Mouse (Mus musculus) CD4-positive, CD25-positive, alpha-beta regulatory T cell, adult 2 months (primary cell): ENCODE data around the gene Grik5.
A peak's percentile ranks its signal among the peaks of the same experiment; 100 is the strongest.

Experiments used
- DNase-seq: peaks from one replicate; pipeline ENCODE4 v3.0.0-alpha.2; 2012; ENCODE audit warnings: low read depth, low spot score

Grik5 gene

DNA sequence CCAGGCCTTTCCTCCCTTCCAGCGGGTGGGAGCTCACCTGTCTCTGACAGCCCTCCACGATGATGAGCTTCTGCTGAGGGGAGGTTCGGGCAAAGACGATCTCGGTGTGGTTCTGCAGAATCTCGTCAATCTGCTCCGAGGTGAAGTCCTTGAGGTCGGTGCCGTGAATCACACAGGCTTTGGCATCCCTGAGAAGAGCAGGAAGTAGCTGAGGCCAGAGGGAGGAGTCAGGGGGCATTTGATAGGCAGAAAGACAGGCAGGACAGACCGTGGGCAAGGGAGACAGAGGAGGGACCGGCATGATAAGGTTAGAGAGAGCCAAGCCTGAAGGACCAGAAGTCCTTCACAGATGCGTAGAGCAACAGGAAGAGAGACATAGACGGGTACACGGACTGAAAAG lies 84.2 kb downstream of the Grik5 start:
- DNase-seq = no peak

DNA sequence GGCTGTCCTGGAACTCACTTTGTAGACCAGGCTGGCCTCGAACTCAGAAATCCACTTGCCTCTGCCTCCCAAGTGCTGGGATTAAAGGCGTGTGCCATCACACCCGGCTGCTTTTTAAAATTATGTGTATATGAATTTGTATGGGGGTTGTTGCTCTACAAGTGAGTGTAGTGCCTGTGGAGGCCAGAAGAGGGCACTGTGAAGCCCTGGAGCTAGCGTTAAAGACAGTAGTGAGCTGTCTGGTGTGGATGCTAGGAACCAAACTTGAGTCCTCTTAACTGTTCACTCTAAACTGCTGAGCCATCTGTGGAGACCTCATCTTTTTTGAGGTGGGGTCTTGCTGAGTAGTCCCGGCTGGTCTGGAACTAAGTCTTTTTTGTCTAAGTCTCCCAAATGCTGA lies 86.3 kb downstream of the Grik5 start:
- DNase-seq = no peak

DNA sequence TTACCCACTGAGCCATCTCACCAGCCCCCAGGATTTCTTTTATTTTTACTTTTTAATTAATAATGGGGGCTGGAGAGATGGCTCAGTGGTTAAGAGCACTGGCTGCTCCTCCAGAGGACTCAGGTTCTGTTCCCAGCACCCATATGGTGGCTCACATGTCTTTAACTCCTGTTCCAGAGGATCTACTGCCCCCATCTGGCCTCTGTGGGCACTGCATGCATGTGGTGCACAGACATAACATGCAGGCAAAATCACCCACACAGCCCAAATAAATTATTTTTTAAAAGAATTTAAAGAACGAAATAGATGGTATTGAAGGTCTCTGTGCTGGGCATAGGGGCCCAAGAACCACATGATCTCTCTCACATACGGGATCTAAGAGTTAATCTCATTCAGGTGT lies 87.8 kb downstream of the Grik5 start:
- DNase-seq = no peak

DNA sequence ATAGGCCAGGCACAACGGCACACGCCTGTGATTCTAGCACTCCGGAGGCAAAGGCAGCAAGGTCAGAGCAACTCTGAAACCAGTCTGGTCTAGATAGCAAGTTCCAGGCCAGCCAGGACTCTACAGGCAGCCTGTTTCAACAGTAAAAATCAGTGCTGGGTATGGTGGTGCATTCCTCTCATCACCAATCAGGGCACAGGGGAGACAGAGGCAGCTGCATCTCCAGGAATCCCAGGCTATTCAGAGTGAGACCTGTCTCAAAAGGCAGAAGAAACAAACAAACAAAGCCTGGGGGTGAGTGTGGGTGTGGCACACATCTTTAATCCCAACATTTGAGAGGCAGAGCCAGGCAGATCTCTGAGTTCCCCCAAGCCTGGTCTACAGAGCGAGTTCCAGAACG lies 88.8 kb downstream of the Grik5 start:
- DNase-seq = no peak

DNA sequence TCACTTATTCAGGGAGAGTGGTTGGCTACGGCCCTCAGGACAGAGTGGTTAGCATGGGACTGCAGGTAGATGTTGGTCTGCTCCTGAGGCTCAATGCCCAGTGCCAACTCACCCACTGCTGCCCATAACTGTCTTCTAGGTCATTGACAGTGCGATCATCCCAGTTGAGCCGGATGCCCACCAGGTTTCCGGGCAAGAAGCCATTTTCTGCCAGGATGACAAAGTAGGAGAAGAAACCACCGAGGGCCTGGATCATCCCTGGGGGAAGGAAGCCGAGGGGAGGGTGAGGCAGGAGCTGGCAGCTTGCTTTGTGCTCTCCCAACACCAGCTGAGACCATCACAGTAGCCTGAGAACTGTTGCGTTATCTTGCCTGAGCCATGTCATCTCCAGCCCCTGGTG lies 91.7 kb downstream of the Grik5 start:
- no peak for DNase-seq

DNA sequence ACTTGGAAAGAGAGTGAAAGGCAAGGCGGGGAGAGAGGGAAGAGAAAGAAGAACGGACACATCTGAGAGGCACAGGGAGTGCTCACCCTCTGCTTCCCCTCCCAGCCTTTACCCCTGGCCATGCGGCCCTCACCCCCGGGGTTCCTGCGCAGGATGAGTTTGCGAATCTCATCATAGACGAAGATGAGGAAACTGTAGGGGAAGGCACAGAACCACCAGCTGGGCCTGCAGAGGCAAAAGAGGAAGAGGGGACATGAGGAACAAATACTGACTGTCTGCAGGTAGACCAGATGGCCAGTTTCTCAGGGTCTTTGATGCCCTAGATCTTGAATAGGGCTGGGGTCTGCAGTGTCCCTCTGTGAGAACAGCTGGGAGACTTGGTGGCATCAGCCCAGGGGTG lies 93.4 kb downstream of the Grik5 start:
- no peak for DNase-seq

DNA sequence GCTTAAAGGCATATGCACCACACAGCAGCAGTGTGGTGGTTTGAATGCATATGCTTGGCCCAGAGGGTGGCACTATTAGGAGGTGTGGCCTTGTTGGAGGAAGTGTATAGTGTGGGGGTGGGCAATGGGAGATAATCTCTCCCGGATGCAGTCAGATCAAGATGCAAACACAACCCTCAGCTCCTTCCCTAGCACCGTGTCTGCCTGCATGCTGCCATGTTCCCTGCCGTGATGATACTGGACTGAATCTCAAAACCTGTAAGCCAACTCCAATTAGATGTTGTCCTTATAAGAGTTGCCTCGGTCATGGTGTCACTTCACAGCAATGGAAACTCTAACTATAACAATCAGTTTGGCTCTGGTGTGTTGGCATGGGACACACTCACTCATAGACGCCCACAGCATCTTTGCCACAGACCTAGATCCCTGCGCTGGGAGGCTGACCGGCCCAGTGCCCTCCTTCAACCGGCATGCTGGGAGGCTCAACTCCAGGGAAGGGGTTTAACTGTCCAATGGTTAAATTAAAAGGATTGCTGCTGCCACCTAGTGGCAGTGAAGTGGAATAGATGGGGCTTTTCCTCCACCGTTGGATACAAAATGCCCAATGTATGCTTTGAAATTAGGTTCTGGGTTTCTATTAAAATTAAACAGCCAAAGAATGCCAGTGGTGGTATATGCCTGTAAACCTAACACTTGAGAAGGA lies 97.1 kb downstream of the Grik5 start:
- peak; percentile 77 for DNase-seq

DNA sequence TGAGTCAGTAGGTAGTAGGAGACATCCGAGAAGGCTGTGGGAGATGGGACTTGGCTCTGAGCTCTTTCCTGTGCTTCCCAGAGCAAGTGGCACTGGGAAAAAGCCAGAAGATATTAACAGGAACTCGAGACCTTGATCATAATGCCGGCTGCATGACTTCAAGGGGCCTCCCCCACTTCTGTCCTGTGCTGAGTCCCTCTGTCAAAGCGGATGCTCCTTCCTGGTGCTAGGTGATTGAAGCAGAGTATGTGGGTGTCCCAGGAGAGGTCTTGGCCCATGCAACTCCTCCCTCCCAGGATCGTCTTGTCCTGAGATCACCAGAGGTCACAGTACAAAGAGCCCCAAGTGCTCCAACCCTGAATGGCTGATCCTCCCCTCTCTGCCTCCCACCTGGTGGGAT lies 98.2 kb downstream of the Grik5 start:
- no peak for DNase-seq

DNA sequence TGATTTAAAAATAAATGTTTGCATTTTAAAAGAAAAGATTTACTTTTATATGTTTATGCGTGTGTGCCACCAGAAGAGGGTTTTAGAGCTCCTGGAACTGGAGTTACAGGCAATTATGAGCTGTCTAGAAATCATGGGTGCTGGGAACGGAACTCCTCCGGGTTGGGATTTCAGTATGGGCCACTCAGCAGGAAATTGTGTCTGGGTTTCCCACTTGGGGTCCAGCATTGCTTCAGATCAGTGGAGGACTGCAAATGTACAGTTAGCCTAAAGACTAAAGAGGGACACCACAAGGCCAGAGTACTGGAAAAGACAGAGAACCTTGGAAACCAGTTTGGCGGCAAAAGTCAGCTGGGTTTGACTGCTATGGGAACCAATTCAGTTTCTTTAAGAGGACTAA lies 98.9 kb downstream of the Grik5 start:
- DNase-seq = no peak

DNA sequence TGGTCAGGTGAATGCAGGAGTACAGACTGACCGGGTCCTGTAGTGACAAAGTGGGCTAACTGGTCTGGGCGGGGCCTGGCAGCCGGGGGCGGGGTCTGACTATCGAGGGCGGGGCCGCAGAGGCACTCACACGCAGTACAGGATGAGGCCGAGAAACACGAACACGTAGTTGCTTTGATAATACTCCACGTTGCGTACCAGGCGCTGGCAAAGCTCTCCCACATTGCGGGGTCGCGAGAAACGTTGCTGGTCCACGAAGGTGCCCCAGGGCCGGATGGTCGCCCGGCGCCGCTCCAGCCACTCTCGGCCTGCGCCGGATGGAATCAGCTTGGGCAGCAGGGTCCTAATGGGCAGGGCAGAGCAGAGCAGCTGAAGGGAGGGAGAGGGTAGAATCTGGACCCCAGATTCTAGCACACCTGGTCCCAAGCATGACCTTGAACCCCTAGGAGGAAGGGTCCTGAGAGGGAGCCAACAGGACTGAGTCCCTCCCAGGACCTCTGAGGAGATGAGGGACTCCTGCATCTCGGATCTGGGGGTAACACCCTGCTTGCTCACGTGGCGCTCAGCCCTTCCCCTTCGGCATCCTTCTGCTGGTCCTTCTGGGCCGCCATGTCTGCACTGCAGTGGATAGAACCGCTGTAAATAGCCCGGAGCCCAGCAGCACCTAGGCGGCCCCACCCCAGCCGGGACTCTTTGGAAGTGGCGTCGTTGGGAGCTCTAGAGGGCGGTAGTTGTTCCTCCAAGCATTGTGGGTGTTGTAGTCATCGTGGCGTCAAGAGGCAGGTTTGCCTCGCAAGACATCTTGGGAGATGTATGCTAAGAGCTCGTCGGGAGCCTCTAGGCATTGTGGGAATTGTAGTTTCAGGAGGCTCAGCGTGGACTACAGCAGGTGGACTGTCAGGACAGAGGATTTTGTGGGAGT lies 99.9 kb downstream of the Grik5 start, which contains the start of gene Rabac1:
Rabac1 (minus strand) TSS at position 783 of the 922 bp plus-strand sequence.
- DNase-seq = peak; percentile 95

DNA sequence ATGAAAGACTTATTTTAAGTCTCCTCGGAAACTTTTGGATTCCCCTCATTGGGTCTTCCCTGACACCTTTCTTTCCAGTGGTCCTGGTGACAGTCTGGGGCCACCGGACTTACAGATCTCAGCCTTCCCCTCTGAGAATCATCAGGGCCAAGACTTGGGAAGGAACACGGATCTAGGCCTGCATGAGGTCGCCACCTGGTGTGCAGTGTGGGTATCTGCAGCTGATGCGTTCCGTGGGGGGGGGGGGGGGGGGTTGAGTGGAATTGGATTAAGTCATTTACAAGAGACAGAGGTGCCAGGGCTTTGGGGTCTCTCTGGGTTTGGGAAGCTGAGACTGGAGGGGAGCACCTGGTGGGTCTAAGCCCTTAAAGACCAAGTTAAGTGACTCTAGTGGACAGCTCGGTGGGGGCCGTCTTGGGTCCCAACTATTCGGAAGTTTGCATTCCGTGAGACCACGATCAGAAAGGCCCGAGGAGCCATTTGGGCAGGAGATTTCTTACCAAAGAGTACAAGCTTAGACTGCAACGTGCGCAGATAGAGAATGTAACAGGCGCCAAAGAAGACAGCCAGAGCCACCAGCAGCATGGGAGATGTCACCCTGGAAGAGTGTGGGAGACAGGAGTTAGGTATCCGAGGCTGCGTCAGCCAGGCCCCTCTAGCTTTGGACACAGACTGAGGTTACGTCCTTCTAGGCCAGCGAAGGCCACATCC lies 100.7 kb downstream of the Grik5 start:
- DNase-seq = peak; percentile 78

DNA sequence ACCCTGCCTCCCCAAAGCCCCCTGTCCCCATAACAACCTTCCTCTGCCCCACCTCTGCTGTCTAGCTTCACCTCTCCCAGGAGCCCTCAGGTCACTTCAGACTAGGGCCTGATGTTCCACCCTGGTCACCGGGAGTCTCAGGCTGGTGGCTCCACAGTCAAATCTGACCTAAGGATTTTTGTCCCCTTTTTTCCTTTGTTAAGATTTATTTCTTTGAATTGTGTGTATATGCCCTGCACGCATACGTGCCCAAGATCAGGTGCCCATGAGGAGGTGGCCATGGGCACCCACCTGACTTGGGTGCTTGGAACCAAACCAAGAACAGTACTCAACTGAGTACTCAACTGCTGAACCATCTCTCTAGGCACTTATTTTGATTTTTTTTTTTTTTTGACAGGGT lies 101.8 kb downstream of the Grik5 start:
- DNase-seq = no peak

DNA sequence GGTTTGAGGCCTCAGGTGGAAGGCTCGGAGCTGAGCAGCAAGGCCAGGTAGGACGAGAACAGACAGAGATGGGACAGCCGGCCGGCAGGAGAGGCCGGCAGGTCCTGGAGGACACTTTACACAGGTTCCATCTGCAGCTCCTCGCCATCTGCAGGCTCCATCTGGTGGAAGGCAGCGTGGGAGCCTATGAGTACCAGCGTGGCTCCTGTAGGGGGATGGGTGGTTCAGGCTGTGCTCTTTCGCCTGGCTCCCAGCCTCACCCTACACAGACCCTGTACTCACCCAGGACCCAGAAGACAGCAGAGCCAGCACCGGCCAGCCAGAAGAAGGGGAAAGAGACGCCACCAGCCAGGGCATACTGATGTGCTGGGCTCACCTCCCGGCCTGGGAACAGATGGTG lies 102.3 kb downstream of the Grik5 start:
- DNase-seq = no peak

DNA sequence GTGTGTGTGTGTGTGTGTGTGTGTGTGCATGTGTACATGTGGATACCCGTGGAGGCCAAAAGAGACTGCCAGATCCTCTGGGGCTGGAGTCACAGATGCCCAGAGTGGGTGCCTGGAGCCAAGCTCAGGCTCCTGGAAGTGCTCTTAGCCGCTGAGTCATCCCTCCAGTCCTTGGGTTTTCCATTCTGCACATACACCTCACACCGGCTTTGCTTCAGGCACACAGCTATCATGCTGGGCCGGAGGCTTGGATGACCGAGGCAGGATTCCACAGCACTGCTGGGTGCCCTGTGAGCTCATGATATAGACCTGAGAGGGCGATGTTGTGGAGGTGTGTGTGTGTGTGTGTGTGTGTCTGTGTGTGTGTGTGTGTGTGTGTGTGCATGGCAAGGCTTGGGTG lies 103.7 kb downstream of the Grik5 start:
- DNase-seq = no peak

DNA sequence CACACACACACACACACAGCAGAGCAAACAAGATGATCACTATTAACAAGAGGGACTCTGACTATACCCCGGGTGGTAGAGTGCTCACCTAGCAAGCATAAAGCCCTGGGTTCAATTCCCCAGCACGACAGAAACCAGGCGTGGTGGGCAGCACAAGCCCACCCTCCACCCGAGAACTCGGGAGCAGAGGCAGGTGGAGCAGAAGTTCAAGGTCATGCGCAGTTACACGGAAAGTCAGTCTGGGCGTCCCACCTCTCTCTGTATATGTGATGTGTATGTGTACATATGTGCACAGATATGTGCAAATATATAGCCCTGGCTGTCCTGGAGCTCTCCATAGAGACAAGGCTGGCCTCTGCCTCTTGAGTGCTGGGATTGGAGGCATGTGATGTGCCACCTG lies 104.2 kb downstream of the Grik5 start:
- DNase-seq = no peak

DNA sequence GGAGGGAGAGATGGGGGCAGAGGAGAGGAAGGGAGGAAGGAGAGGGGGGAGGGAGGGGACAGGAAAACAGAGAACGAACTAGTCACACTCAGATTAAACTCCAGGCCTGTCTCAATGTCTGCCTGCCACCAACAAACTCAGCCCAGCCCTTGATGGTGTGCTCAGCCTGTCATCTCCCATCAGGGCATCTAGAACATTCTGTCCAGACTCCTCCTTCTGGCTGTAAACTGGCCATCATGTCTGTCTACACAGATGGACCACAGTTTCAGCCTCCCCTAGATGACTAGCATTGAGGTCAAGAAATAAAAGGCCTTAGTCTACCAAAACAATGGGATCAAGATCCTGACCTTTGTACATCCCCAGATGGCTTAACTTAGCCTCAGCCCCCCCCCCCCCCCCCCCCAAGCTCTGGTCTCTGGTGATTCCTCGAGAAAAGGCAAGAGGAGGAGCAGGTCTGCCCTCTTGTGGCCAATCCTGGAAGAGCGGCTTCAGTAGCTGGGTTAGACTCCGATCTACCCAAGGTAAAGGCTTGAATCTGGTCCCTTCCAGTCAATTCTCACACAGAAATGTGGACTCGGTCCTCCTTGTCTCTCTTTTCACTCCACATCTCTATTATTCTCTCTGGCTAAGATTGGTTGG lies 107.1 kb downstream of the Grik5 start:
- peak; percentile 92 for DNase-seq

DNA sequence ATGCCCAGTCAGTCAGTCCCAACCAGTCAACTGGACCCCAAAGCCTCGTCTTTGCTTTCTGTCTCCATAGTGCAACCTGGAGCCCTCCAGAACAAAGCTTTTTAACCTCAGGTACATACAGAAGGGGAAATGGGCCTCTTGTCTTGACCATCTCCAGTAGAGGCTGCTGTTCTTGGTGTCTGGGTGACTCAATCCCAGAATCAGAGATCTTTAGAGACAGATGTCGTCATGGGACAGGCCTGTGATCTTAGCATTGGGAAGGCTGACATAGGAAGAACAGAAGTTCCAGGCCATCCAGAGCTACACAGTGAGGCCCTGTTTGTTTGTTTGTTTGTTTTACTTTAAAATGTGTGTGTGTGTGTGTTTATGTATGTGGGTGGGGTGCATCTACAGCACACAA lies 107.9 kb downstream of the Grik5 start:
- DNase-seq = no peak
